Mouse (Mus musculus) gastrocnemius, adult 18-20 months (tissue): ENCODE results near the gene Zscan4c. TPM values are rescaled to one million over a fixed set of nuclear protein-coding genes. Genes with fewer than 3 reads are reported as not detected.
"Not testable (repeated sequence)": the region's sequence is repeated elsewhere in the genome, so short reads cannot be mapped to it uniquely, and the experiment has no call there.

ENCODE experiments used
- DNase-seq: peaks from one replicate; pipeline ENCODE4 v3.0.0; 2021; ENCODE audit warnings: low spot score
- long read RNA-seq, 2 experiments: library from polyadenylated mRNA; stranded (forward); transcript quantifications; one replicate each; pipeline ENCODE4 v2.0.0; 2021
- microRNA-seq: library from miRNA; unstranded; fragments of <30 nt; microRNA quantifications from one replicate; pipeline ENCODE4 v1.2.0, GENCODE M21; 2021
- total RNA-seq, 2 experiments: library from RNA; stranded (reverse); gene quantifications; 2 replicates each; pipeline ENCODE4 v1.2.3; 2021

Zscan4c gene
- total RNA-seq: not detected
- long read RNA-seq, experiment 1: 0 reads
- long read RNA-seq, experiment 2: 0 reads

DNA sequence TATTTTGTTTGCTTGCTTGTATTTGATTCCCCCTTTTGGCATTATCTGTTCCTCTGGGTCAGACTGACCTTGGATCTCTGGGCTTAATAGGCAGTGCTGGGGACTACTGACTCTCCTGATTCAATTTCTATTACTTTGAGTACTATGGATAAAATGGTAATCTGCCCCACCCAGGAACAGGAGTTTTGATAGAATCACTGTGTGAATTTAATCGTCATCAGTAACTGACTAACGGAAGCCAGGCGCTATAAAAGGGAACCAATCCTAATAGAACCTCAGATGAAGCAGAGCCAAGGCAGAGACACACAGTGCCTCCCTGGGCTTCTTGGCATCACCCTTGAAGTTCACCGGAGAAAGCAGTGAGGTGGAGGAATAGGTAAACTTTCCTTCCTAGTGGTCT, at the start of gene Zscan4c:
Gene Zscan4c (plus strand): TSS at position 301 of the 400 bp plus-strand sequence.
- not testable (repeated sequence) for DNase-seq

Small RNA genes lying within 50 kb of the gene (microRNA-seq; reads per million reads assigned to microRNA genes)
- not detected for gene Mir297-1

Other genes with a start within 250 kb of the Zscan4c start
- gene Zscan4b, start 100.7 kb upstream of the Zscan4c start, total RNA-seq: not detected
- not detected for gene Zscan4-ps1, start 63.9 kb downstream of the Zscan4c start, total RNA-seq
- gene Zscan4d, start 160.4 kb downstream of the Zscan4c start, total RNA-seq: not detected